Mouse (Mus musculus) G1E (cell line): ENCODE results near the gene Syn3.

Experiments
- CTCF ChIP-seq: IDR thresholded peaks from 2 replicates; pipeline ENCODE4 v1.5.1; 2012; ENCODE audit warnings: low read depth, low read length, inconsistent platforms, mixed read lengths
- GATA1 ChIP-seq: IDR thresholded peaks from 2 replicates; pipeline ENCODE4 v1.6.1; 2012; ENCODE audit warnings: borderline replicate concordance, low read length, inconsistent platforms, mixed read lengths
- GATA2 ChIP-seq: IDR thresholded peaks from 2 replicates; pipeline ENCODE4 v1.6.1; 2012; ENCODE audit warnings: low read depth, low read length, inconsistent platforms, borderline replicate concordance
- POLR2AphosphoS5 ChIP-seq: IDR thresholded peaks from 2 replicates; pipeline ENCODE4 v1.6.1; 2012; ENCODE audit warnings: low read depth, low read length, inconsistent platforms; ENCODE audit not compliant: insufficient replicate concordance
- TAL1 ChIP-seq: conservative IDR thresholded peaks from 2 replicates; pipeline ENCODE4 v1.6.1; 2012; ENCODE audit warnings: low read depth, low read length, inconsistent platforms, mixed read lengths

GRCm38 (mm10) chr10:86367346-86367745 is 131.3 kb downstream of the Syn3 start:
- TF ChIP-seq CTCF (no peak), GATA1 (no peak), POLR2AphosphoS5 (no peak), TAL1 (no peak), GATA2 (no peak)
